Mouse (Mus musculus): ENCODE results near the gene Ano10. TPM values are rescaled to one million over a fixed set of nuclear protein-coding genes. Genes with fewer than 3 reads are reported as not detected.
"Not testable (repeated sequence)": the region's sequence is repeated elsewhere in the genome, so short reads cannot be mapped to it uniquely, and the experiment has no call there.

Gene Ano10
- total and polyA plus RNA-seq, 2 experiments from 2014 or later: 32.0 to 35.3 TPM

DNA sequence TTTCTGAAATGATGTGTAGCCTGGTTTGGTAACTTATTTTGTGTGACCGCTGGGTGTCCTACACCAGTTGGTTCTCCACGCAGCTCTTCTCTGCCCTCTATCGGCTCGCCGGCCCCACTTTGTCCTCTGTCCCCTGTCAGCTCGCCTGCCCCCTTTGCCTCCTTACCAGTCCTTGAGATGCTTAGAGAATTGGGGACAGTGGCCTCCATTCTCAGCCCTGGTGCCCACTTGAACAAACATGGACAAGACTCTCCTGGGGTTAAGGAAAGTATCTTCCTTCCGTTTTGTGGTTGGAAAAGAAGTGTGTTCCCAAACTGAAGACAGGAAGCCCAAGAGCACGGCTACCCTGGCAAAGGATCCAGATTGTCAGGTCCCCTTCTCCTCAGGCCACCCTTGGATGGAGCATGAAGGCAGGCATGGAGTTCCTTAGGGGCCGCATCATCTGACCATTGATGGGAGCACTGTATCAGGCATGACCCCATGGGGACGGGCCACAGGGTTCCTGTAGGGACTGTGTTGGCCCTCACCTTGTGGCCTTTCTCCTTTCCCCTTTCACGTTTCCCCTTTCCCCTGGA lies 121.5 kb downstream of the Ano10 start:
- no peak overlapping the region for H3K27ac ChIP-seq (ENCODE audit: low read depth, low read length)
- no peak overlapping the region for H3K9ac ChIP-seq
- no peak for TF ChIP-seq CTCF (IDR thresholded peaks at IDR 0.05; ENCODE audit: low read depth)

GRCm38 (mm10) chr9:122169901-122170300 lies 124.3 kb downstream of the Ano10 start:
- TF ChIP-seq CTCF (IDR thresholded peaks at IDR 0.05; ENCODE audit: low read depth): no peak
- no peak overlapping the region for H3K27ac ChIP-seq (ENCODE audit: low read depth, low read length)
- peaks cover 31% of the 10 kb centered on the region for H3K36me3 ChIP-seq (ENCODE audit: insufficient read depth)
- no peaks in the 10 kb centered on the region for H3K9me3 ChIP-seq (ENCODE audit: low read length)
- no peak overlapping the region for H3K9ac ChIP-seq
- H3K4me2 ChIP-seq (ENCODE audit: low read depth): no peak overlapping the region
- H3K27me3 ChIP-seq (ENCODE audit: insufficient read depth, low read length): no peaks in the 10 kb centered on the region
- 81% methylated on average over 6 of the region's 6 CpGs for WGBS
- no peaks in the 10 kb centered on the region for H3K4me1 ChIP-seq (ENCODE audit: insufficient read depth)
- ATAC-seq: no peak
- no peak for DNase-seq
- no peak overlapping the region for H3K4me3 ChIP-seq (ENCODE audit: low read depth, low read length)

More for the DNA sequence above, 121.5 kb downstream of the Ano10 start:
- no peak for ATAC-seq
- H3K9me3 ChIP-seq (ENCODE audit: low read length): no peaks in the 10 kb centered on the region
- H3K4me3 ChIP-seq (ENCODE audit: low read depth, low read length): no peak overlapping the region
- H3K36me3 ChIP-seq (ENCODE audit: insufficient read depth): peaks cover 22% of the 10 kb centered on the region
- H3K4me2 ChIP-seq (ENCODE audit: low read depth): no peak overlapping the region
- H3K27me3 ChIP-seq (ENCODE audit: insufficient read depth, low read length): no peaks in the 10 kb centered on the region
- no peaks in the 10 kb centered on the region for H3K4me1 ChIP-seq (ENCODE audit: insufficient read depth)
- DNase-seq: no peak
- WGBS: 89% methylated on average over 11 of the region's 11 CpGs

DNA sequence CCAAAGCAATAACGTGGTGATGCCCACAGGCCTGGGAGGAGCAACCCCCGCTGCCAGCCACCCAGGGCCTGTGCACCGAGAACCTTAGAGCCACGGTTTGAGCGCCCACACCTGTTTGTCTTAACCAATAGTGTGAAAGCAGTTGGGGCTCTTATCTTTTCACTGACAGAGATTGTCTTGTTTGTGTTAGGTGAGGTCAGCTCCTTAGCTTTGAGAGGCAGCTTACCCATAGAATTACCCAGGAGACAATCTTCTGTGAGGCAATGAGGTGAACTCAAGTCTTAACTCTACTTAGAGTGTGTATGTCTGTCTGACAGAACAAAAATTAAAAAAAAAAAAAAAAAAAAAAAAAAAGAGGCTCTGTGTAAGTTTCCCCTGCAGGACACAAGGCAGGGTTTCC lies 126.5 kb downstream of the Ano10 start:
- H3K4me3 ChIP-seq (ENCODE audit: low read depth, low read length); ATAC-seq; H3K4me2 ChIP-seq (ENCODE audit: low read depth); H3K27ac ChIP-seq (ENCODE audit: low read depth, low read length); H3K27me3 ChIP-seq (ENCODE audit: insufficient read depth, low read length); H3K4me1 ChIP-seq (ENCODE audit: insufficient read depth); H3K9ac ChIP-seq; H3K9me3 ChIP-seq (ENCODE audit: low read length); DNase-seq: not testable (repeated sequence)
- H3K36me3 ChIP-seq (ENCODE audit: insufficient read depth): peaks cover 49% of the 10 kb centered on the region
- 94% methylated on average over 5 of the region's 5 CpGs for WGBS

DNA sequence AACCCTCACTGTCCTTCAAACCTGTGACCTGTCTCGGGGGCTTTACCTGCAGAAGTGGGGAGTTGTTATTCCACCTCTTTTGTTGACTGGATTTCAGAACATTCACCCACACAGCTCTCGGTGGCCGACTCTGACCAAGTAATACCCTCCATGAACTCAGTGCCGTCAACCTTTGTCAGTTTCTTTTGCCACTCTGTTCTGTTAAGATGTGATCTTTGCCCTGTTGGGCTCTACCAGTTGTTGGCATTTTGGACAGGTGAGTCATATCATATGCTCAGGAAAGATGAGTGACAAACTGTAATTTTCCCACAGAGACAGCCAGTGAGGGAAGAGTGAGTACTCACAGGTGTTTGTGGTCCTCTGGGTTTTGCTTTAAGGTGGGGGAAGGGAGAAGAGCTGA lies 129.7 kb downstream of the Ano10 start:
- Histone ChIP-seq H3K4me3 (ENCODE audit: low read depth, low read length) (no peak overlapping the region), H3K9me3 (ENCODE audit: low read length) (no peaks in the 10 kb centered on the region), H3K4me1 (ENCODE audit: insufficient read depth) (no peaks in the 10 kb centered on the region), H3K4me2 (ENCODE audit: low read depth) (no peak overlapping the region), H3K27ac (ENCODE audit: low read depth, low read length) (no peak overlapping the region), H3K9ac (no peak overlapping the region), H3K27me3 (ENCODE audit: insufficient read depth, low read length) (no peaks in the 10 kb centered on the region), H3K36me3 (ENCODE audit: insufficient read depth) (peaks cover 47% of the 10 kb centered on the region)
- WGBS: 94% methylated on average over 4 of the region's 4 CpGs
- no peak for TF ChIP-seq CTCF (IDR thresholded peaks at IDR 0.05; ENCODE audit: low read depth)
- ATAC-seq (no peak), DNase-seq (no peak)

GRCm38 (mm10) chr9:122157079-122157441 lies 137.2 kb downstream of the Ano10 start:
- H3K4me2 ChIP-seq (ENCODE audit: low read depth): no peak overlapping the region

GRCm38 (mm10) chr9:122156389-122157078 lies 137.7 kb downstream of the Ano10 start:
- 89% methylated on average over 5 of the region's 5 CpGs for WGBS
- ATAC-seq (no peak), DNase-seq (no peak)
- no peak overlapping the region for H3K27ac ChIP-seq (ENCODE audit: low read depth, low read length)
- no peak overlapping the region for H3K9ac ChIP-seq
- H3K36me3 ChIP-seq (ENCODE audit: insufficient read depth): peaks cover 32% of the 10 kb centered on the region
- peak; percentile 50 for TF ChIP-seq CTCF (IDR thresholded peaks at IDR 0.05; ENCODE audit: low read depth)
- H3K4me3 ChIP-seq (ENCODE audit: low read depth, low read length): no peak overlapping the region
- no peaks in the 10 kb centered on the region for H3K4me1 ChIP-seq (ENCODE audit: insufficient read depth)
- H3K9me3 ChIP-seq (ENCODE audit: low read length): no peaks in the 10 kb centered on the region
- H3K4me2 ChIP-seq (ENCODE audit: low read depth): no peak overlapping the region
- H3K27me3 ChIP-seq (ENCODE audit: insufficient read depth, low read length): no peaks in the 10 kb centered on the region

More at GRCm38 (mm10) chr9:122157079-122157441, 137.2 kb downstream of the Ano10 start:
- DNase-seq: no peak
- Histone ChIP-seq H3K9ac (no peak overlapping the region), H3K4me1 (ENCODE audit: insufficient read depth) (no peaks in the 10 kb centered on the region), H3K36me3 (ENCODE audit: insufficient read depth) (peaks cover 32% of the 10 kb centered on the region), H3K9me3 (ENCODE audit: low read length) (no peaks in the 10 kb centered on the region), H3K27ac (ENCODE audit: low read depth, low read length) (no peak overlapping the region), H3K27me3 (ENCODE audit: insufficient read depth, low read length) (no peaks in the 10 kb centered on the region), H3K4me3 (ENCODE audit: low read depth, low read length) (no peak overlapping the region)
- TF ChIP-seq CTCF (IDR thresholded peaks at IDR 0.05; ENCODE audit: low read depth): no peak
- ATAC-seq: no peak
- WGBS: 94% methylated on average over 14 of the region's 14 CpGs

GRCm38 (mm10) chr9:122155193-122155592 lies 139.0 kb downstream of the Ano10 start:
- Histone ChIP-seq H3K4me3 (ENCODE audit: low read depth, low read length) (no peak overlapping the region), H3K9me3 (ENCODE audit: low read length) (no peaks in the 10 kb centered on the region), H3K36me3 (ENCODE audit: insufficient read depth) (peaks cover 22% of the 10 kb centered on the region), H3K27ac (ENCODE audit: low read depth, low read length) (no peak overlapping the region), H3K9ac (no peak overlapping the region), H3K27me3 (ENCODE audit: insufficient read depth, low read length) (no peaks in the 10 kb centered on the region), H3K4me1 (ENCODE audit: insufficient read depth) (no peaks in the 10 kb centered on the region), H3K4me2 (ENCODE audit: low read depth) (no peak overlapping the region)
- ATAC-seq: no peak
- WGBS: 89% methylated on average over 1 of the region's 1 CpGs
- no peak for TF ChIP-seq CTCF (IDR thresholded peaks at IDR 0.05; ENCODE audit: low read depth)
- no peak for DNase-seq

All from forebrain, postnatal 0 days (tissue).